Mouse (Mus musculus) MEL (cell line): ENCODE measurements around the gene Kcmf1. TPM values are rescaled to one million over a fixed set of nuclear protein-coding genes. Genes with fewer than 3 reads are reported as not detected.

ENCODE experiments used
- DNase-seq: peaks from one replicate; pipeline ENCODE4 v3.0.0; 2011; ENCODE audit warnings: low read depth, low spot score
- H3K27ac ChIP-seq: 2 replicates; pipeline ENCODE4 v1.5.1; 2012; ENCODE audit warnings: low read depth, mild to moderate bottlenecking, control low read depth, low read length, moderate library complexity; ENCODE audit not compliant: control insufficient read depth
- H3K27me3 ChIP-seq, 2 experiments: fragments of 150-350 bp in 1 of 2; sonication (generic) in 1 of 2; 2 replicates each; pipeline ENCODE4 v1.6.1; 2012; ENCODE audit warnings: low read length in 2 of 2, mild to moderate bottlenecking in 2 of 2, improper control_type of control experiment in 1 of 2, moderate library complexity in 1 of 2; ENCODE audit not compliant: insufficient read depth in 2 of 2, control insufficient read depth in 1 of 2
- H3K36me3 ChIP-seq, 2 experiments: 2 replicates each; pipeline ENCODE4 v1.6.1; 2012 to 2014; ENCODE audit warnings: low read length in 2 of 2, improper control_type of control experiment in 1 of 2, inconsistent platforms in 1 of 2, mild to moderate bottlenecking in 1 of 2; ENCODE audit not compliant: insufficient read depth in 2 of 2, control insufficient read depth in 1 of 2
- H3K4me1 ChIP-seq, 2 experiments: fragments of 150-350 bp in 1 of 2; sonication (generic) in 1 of 2; 2 replicates each; pipeline ENCODE4 v1.6.1; 2012; ENCODE audit warnings: low read length in 2 of 2, improper control_type of control experiment in 1 of 2, mild to moderate bottlenecking in 1 of 2; ENCODE audit not compliant: insufficient read depth in 2 of 2, control insufficient read depth in 1 of 2
- H3K4me3 ChIP-seq, 2 experiments: fragments of 150-350 bp in 1 of 2; sonication (generic) in 1 of 2; 2 replicates each; pipeline ENCODE4 v1.5.1; 2012; ENCODE audit warnings: low read depth in 2 of 2, low read length in 2 of 2, mild to moderate bottlenecking in 2 of 2, moderate library complexity in 2 of 2, control low read depth in 1 of 2, improper control_type of control experiment in 1 of 2; ENCODE audit not compliant: control insufficient read depth in 1 of 2, insufficient read depth in 1 of 2
- H3K79me2 ChIP-seq: 2 replicates; pipeline ENCODE4 v1.6.1; 2012; ENCODE audit warnings: mild to moderate bottlenecking, low read length, moderate library complexity; ENCODE audit not compliant: control insufficient read depth, poor library complexity, insufficient read depth
- H3K9ac ChIP-seq: 2 replicates; pipeline ENCODE4 v1.6.1; 2012; ENCODE audit warnings: low read depth, mild to moderate bottlenecking, control low read depth, low read length, moderate library complexity; ENCODE audit not compliant: control insufficient read depth, poor library complexity, severe bottlenecking
- H3K9me3 ChIP-seq: fragments of 150-350 bp; sonication (generic); replicated peaks from 2 replicates; pipeline ENCODE4 v1.6.1; 2012; ENCODE audit warnings: mild to moderate bottlenecking, low read length, improper control_type of control experiment, moderate library complexity; ENCODE audit not compliant: insufficient read depth
- BHLHE40 ChIP-seq: IDR thresholded peaks from 2 replicates; pipeline ENCODE4 v1.6.1; 2012; ENCODE audit warnings: low read depth, mild to moderate bottlenecking, inconsistent platforms, low read length, improper control_type of control experiment, borderline replicate concordance
- CHD1 ChIP-seq: IDR thresholded peaks from 2 replicates; pipeline ENCODE4 v1.6.1; 2012; ENCODE audit warnings: low read depth, mild to moderate bottlenecking, inconsistent platforms, low read length, improper control_type of control experiment
- CHD2 ChIP-seq: IDR thresholded peaks from 2 replicates; pipeline ENCODE4 v1.6.1; 2011; ENCODE audit warnings: low read length, improper control_type of control experiment
- CTCF ChIP-seq, 3 experiments: IDR thresholded peaks in 2 of 3; conservative IDR thresholded peaks in 1 of 3; 2 replicates each; pipeline ENCODE4 v1.5.1; 2011 to 2012; ENCODE audit warnings: low read length in 3 of 3, low read depth in 2 of 3, mild to moderate bottlenecking in 2 of 3, improper control_type of control experiment in 1 of 3, inconsistent platforms in 1 of 3, mixed read lengths in 1 of 3, moderate library complexity in 1 of 3; ENCODE audit not compliant: control insufficient read depth in 1 of 3, insufficient read depth in 1 of 3, poor library complexity in 1 of 3, severe bottlenecking in 1 of 3
- HCFC1 ChIP-seq: IDR thresholded peaks from 2 replicates; pipeline ENCODE4 v1.6.1; 2012; ENCODE audit warnings: low read depth, mild to moderate bottlenecking, inconsistent platforms, low read length, improper control_type of control experiment, moderate library complexity
- JUND ChIP-seq: IDR thresholded peaks from 2 replicates; pipeline ENCODE4 v1.6.1; 2011; ENCODE audit warnings: low read depth, mild to moderate bottlenecking, improper control_type of control experiment, low read length
- MAFK ChIP-seq: IDR thresholded peaks from 2 replicates; pipeline ENCODE4 v1.6.1; 2011; ENCODE audit warnings: low read depth, mild to moderate bottlenecking, low read length, improper control_type of control experiment, borderline replicate concordance
- MAX ChIP-seq: IDR thresholded peaks from 2 replicates; pipeline ENCODE4 v1.6.1; 2011; ENCODE audit warnings: low read length, improper control_type of control experiment
- MAZ ChIP-seq: IDR thresholded peaks from 2 replicates; pipeline ENCODE4 v1.6.1; 2012; ENCODE audit warnings: low read depth, mild to moderate bottlenecking, inconsistent platforms, low read length, improper control_type of control experiment
- MEF2A ChIP-seq: IDR thresholded peaks from 2 replicates; pipeline ENCODE4 v1.6.1; 2014; ENCODE audit warnings: low read depth, mild to moderate bottlenecking, inconsistent platforms, low read length, improper control_type of control experiment; ENCODE audit not compliant: poor library complexity, insufficient replicate concordance, severe bottlenecking; ENCODE audit errors: extremely low read depth
- NELFE ChIP-seq: IDR thresholded peaks from 2 replicates; pipeline ENCODE4 v1.6.1; 2011; ENCODE audit warnings: low read depth, low read length, improper control_type of control experiment
- POLR2A ChIP-seq, 2 experiments: IDR thresholded peaks; 2 replicates each; pipeline ENCODE4 v1.6.1; 2011 to 2012; ENCODE audit warnings: low read length in 2 of 2, mild to moderate bottlenecking in 2 of 2, control low read depth in 1 of 2, improper control_type of control experiment in 1 of 2, low read depth in 1 of 2, moderate library complexity in 1 of 2; ENCODE audit not compliant: control insufficient read depth in 1 of 2, insufficient read depth in 1 of 2, poor library complexity in 1 of 2
- POLR2AphosphoS2 ChIP-seq: IDR thresholded peaks from 2 replicates; pipeline ENCODE4 v1.6.1; 2011; ENCODE audit warnings: low read length, improper control_type of control experiment
- RAD21 ChIP-seq: IDR thresholded peaks from 2 replicates; pipeline ENCODE4 v1.6.1; 2011; ENCODE audit warnings: mild to moderate bottlenecking, low read depth, low read length, improper control_type of control experiment
- SIN3A ChIP-seq: IDR thresholded peaks from 2 replicates; pipeline ENCODE4 v1.6.1; 2012; ENCODE audit warnings: low read length, improper control_type of control experiment, inconsistent platforms
- TAL1 ChIP-seq: IDR thresholded peaks from 2 replicates; pipeline ENCODE4 v1.6.1; 2012; ENCODE audit warnings: mild to moderate bottlenecking, inconsistent platforms, low read length, moderate library complexity, mixed read lengths
- TBP ChIP-seq: IDR thresholded peaks from 2 replicates; pipeline ENCODE4 v1.8.0; 2011; ENCODE audit warnings: low read depth, low read length, improper control_type of control experiment
- UBTF ChIP-seq: IDR thresholded peaks from 2 replicates; pipeline ENCODE4 v1.6.1; 2012; ENCODE audit warnings: low read depth, mild to moderate bottlenecking, inconsistent platforms, low read length, improper control_type of control experiment, moderate library complexity, borderline replicate concordance; ENCODE audit not compliant: insufficient read depth
- USF1 ChIP-seq: IDR thresholded peaks from 2 replicates; pipeline ENCODE4 v1.6.1; 2014; ENCODE audit warnings: low read depth, mild to moderate bottlenecking, inconsistent platforms, low read length, improper control_type of control experiment, moderate library complexity
- USF2 ChIP-seq, 2 experiments: IDR thresholded peaks; 2 replicates each; pipeline ENCODE4 v1.6.1; 2011 to 2012; ENCODE audit warnings: improper control_type of control experiment in 2 of 2, low read length in 2 of 2, borderline replicate concordance in 1 of 2, inconsistent platforms in 1 of 2, low read depth in 1 of 2, mild to moderate bottlenecking in 1 of 2; ENCODE audit not compliant: insufficient read depth in 1 of 2
- ZNF384 ChIP-seq: IDR thresholded peaks from 2 replicates; pipeline ENCODE4 v1.6.1; 2012; ENCODE audit warnings: low read depth, mild to moderate bottlenecking, inconsistent platforms, low read length, improper control_type of control experiment
- polyA plus RNA-seq, 2 experiments: library from polyadenylated mRNA; stranded (reverse) in 1 of 2; unstranded in 1 of 2; fragments of >175 nt in 1 of 2; fragments of >200 nt in 1 of 2; gene quantifications; 2 replicates each; pipeline versions ENCODE4 v1.2.1 to v1.2.4; 2012; ENCODE audit warnings: low replicate concordance in 2 of 2, low read depth in 1 of 2; ENCODE audit not compliant: insufficient read length in 2 of 2, insufficient read depth in 1 of 2, missing spikeins in 1 of 2
- total RNA-seq: library from RNA; depleted of rRNA; stranded (reverse); fragments of 300-350 nt; gene quantifications from 2 replicates; pipeline ENCODE4 v1.2.3, GENCODE M21; 2012

The Kcmf1 gene
- total and polyA plus RNA-seq, 3 experiments, result 77.0 to 195 (median 133) TPM

DNA sequence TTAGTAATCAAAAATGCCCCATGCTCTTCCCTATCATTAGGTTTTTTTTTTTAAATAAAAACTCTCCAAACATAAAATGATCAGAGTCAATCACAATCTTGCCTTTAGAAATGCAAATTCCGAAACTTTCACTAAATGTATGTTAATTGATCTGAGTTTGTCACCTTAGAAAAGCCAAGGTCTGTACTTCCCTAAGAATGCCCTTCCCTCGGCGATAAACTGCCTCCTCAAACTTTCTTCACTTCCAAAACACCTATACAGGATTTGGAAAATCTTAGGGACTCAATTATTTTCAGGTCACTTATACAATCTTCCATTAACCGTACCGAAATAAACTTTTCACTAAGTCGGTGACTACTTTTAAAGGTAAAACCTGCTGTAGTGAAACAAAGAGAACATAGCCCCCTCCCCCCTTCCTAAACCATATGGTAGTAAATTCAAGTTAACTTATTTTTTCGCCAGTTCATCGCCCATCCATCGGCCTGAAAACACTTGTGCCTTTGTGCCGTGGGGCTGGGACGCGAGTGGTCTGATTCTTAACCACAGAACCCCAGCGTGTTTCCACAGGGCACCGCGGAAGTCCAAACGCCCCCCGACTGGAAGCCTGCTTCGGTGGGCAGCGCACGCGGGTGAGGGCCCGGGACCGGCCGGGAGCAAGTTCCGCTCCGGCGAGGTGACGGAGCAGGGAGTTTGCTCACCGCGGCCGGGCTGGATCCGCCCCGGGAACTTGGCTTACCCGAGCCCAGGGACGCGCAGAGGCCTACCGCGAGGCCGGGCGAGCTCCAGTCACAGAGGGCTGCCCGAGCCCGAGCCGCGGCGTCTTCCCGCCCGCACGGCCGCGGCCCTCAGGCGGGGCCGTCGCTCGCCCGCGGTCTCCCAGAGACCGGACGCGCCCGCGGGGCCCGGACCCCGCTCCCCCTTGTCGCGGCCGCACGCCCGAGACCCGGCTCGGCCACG is 1.3 kb downstream of the Kcmf1 start:
- no peak for TF ChIP-seq NELFE
- no peak for TF ChIP-seq USF2 (IDR thresholded peaks at IDR 0.05; ENCODE audit: borderline replicate concordance in 1 of 2, insufficient read depth in 1 of 2, low read depth in 1 of 2, low read length in 2 of 2)
- TF ChIP-seq MAX, result 0 out of 2 replicates have a peak, but pooled peaks have one; percentile 10
- TF ChIP-seq POLR2A (IDR thresholded peaks at IDR 0.05; ENCODE audit: control insufficient read depth in 1 of 2, insufficient read depth in 1 of 2, low read depth in 1 of 2, low read length in 2 of 2, poor library complexity in 1 of 2), result no peak
- no peak for TF ChIP-seq TAL1
- no peak for TF ChIP-seq TBP
- TF ChIP-seq UBTF, result peak; percentile 99
- TF ChIP-seq CTCF (IDR thresholded peaks at IDR 0.05 in 2 of 3, conservative IDR thresholded peaks at IDR 0.05 in 1 of 3; ENCODE audit: control insufficient read depth in 1 of 3, insufficient read depth in 1 of 3, low read depth in 2 of 3, low read length in 3 of 3, poor library complexity in 1 of 3, severe bottlenecking in 1 of 3), result no peak
- TF ChIP-seq ZNF384, result no peak
- TF ChIP-seq MAZ, result 0 out of 2 replicates have a peak, but pooled peaks have one; percentile 27
- no peak for TF ChIP-seq MAFK
- TF ChIP-seq RAD21, result no peak
- TF ChIP-seq BHLHE40, result no peak
- no peak for TF ChIP-seq POLR2AphosphoS2
- no peak for TF ChIP-seq USF1
- peak; percentile 52 for TF ChIP-seq SIN3A
- 0 out of 2 replicates have a peak, but pooled peaks have one; percentile 1 for TF ChIP-seq CHD1
- TF ChIP-seq JUND, result no peak
- 0 out of 2 replicates have a peak, but pooled peaks have one; percentile 6 for TF ChIP-seq HCFC1
- no peak for TF ChIP-seq MEF2A
- TF ChIP-seq CHD2, result no peak; the same call in 1 of the 2 replicates
- Histone ChIP-seq H3K4me3 (peak overlapping the region; percentile 78 to 88), H3K36me3 (peaks cover 6 to 20% of the 10 kb centered on the region in 2 experiments), H3K27ac (peak overlapping the region; percentile 68), H3K4me1 (peaks cover 0 to 10% of the 10 kb centered on the region in 2 experiments; a peak in 2 of 4 replicates), H3K9ac (peak overlapping the region; percentile 100), H3K27me3 (no peaks in the 10 kb centered on the region), H3K79me2 (peaks cover 66% of the 10 kb centered on the region), H3K9me3 (no peaks in the 10 kb centered on the region)
- DNase-seq, result peak; percentile 53
